Mouse (Mus musculus): ENCODE results near the gene Sirt2. TPM values are rescaled to one million over a fixed set of nuclear protein-coding genes. Genes with fewer than 3 reads are reported as not detected.
A peak's percentile ranks its signal among the peaks of the same experiment; 100 is the strongest.

The Sirt2 gene
- total and polyA plus RNA-seq, 2 experiments: 15.1 to 52.9 TPM

- no peak for DNase-seq (ENCODE audit: extremely low read depth, low read depth, low spot score)
- no peak overlapping the region for H3K27ac ChIP-seq (replicated peaks; ENCODE audit: insufficient read depth, low read depth, low read length)
- H3K36me3 ChIP-seq (ENCODE audit: control insufficient read depth, insufficient read depth, low read length): no peaks in the 10 kb centered on the region
- H3K27me3 ChIP-seq (ENCODE audit: control insufficient read depth, insufficient read depth, low read length): no peaks in the 10 kb centered on the region
- TF ChIP-seq CTCF (IDR thresholded peaks at IDR 0.05; ENCODE audit: low read depth, low read length): no peak
- no peak for TF ChIP-seq POLR2A (IDR thresholded peaks at IDR 0.05; ENCODE audit: extremely low read depth, insufficient read depth, low read length)
- H3K79me2 ChIP-seq (ENCODE audit: control insufficient read depth, insufficient read depth, low read length): no peaks in the 10 kb centered on the region
- H3K4me1 ChIP-seq (ENCODE audit: control insufficient read depth, insufficient read depth, low read length): peaks cover 4% of the 10 kb centered on the region; the same call in 1 of the 2 replicates
- no peak overlapping the region; the same call in 1 of the 2 replicates for H3K4me3 ChIP-seq (ENCODE audit: insufficient read depth, low read depth, low read length)
- 34% methylated on average over 11 of the region's 11 CpGs for WGBS
- peak overlapping the region; percentile 44 for H3K9ac ChIP-seq (ENCODE audit: low read depth, low read length)
Observed at GRCm38 (mm10) chr7:28733211-28733610, 33.3 kb upstream of the Sirt2 start.

- H3K79me2 ChIP-seq (ENCODE audit: control insufficient read depth, insufficient read depth, low read length): no peaks in the 10 kb centered on the region
- H3K9ac ChIP-seq (ENCODE audit: low read depth, low read length): no peak overlapping the region
- TF ChIP-seq CTCF (IDR thresholded peaks at IDR 0.05; ENCODE audit: low read depth, low read length) (no peak), POLR2A (IDR thresholded peaks at IDR 0.05; ENCODE audit: extremely low read depth, insufficient read depth, low read length) (no peak)
- H3K27ac ChIP-seq (replicated peaks; ENCODE audit: insufficient read depth, low read depth, low read length): no peak overlapping the region
- 85% methylated on average over 6 of the region's 6 CpGs for WGBS
- no peaks in the 10 kb centered on the region for H3K36me3 ChIP-seq (ENCODE audit: control insufficient read depth, insufficient read depth, low read length)
- no peak for DNase-seq (ENCODE audit: extremely low read depth, low read depth, low spot score)
- H3K27me3 ChIP-seq (ENCODE audit: control insufficient read depth, insufficient read depth, low read length): no peaks in the 10 kb centered on the region
- peaks cover 4% of the 10 kb centered on the region for H3K4me1 ChIP-seq (ENCODE audit: control insufficient read depth, insufficient read depth, low read length)
- H3K4me3 ChIP-seq (ENCODE audit: insufficient read depth, low read depth, low read length): no peak overlapping the region
Observed at GRCm38 (mm10) chr7:28735701-28736100, 30.8 kb upstream of the Sirt2 start.

GRCm38 (mm10) chr7:28739829-28740228, 26.7 kb upstream of the Sirt2 start:
- Histone ChIP-seq H3K27me3 (ENCODE audit: control insufficient read depth, insufficient read depth, low read length) (no peaks in the 10 kb centered on the region), H3K9ac (ENCODE audit: low read depth, low read length) (no peak overlapping the region), H3K79me2 (ENCODE audit: control insufficient read depth, insufficient read depth, low read length) (no peaks in the 10 kb centered on the region), H3K4me1 (ENCODE audit: control insufficient read depth, insufficient read depth, low read length) (peaks cover 4% of the 10 kb centered on the region), H3K4me3 (ENCODE audit: insufficient read depth, low read depth, low read length) (no peak overlapping the region), H3K27ac (replicated peaks; ENCODE audit: insufficient read depth, low read depth, low read length) (no peak overlapping the region), H3K36me3 (ENCODE audit: control insufficient read depth, insufficient read depth, low read length) (no peaks in the 10 kb centered on the region)
- DNase-seq (ENCODE audit: extremely low read depth, low read depth, low spot score): no peak
- TF ChIP-seq CTCF (IDR thresholded peaks at IDR 0.05; ENCODE audit: low read depth, low read length) (no peak), POLR2A (IDR thresholded peaks at IDR 0.05; ENCODE audit: extremely low read depth, insufficient read depth, low read length) (no peak)
- 96% methylated on average over 21 of the region's 21 CpGs for WGBS

GRCm38 (mm10) chr7:28740949-28741348, 25.6 kb upstream of the Sirt2 start:
- no peaks in the 10 kb centered on the region for H3K79me2 ChIP-seq (ENCODE audit: control insufficient read depth, insufficient read depth, low read length)
- WGBS: 15% methylated on average over 9 of the region's 9 CpGs

GRCm38 (mm10) chr7:28741368-28741708, 25.2 kb upstream of the Sirt2 start:
- Histone ChIP-seq H3K4me1 (ENCODE audit: control insufficient read depth, insufficient read depth, low read length) (peaks cover 4% of the 10 kb centered on the region), H3K4me3 (ENCODE audit: insufficient read depth, low read depth, low read length) (peak overlapping the region; percentile 82), H3K36me3 (ENCODE audit: control insufficient read depth, insufficient read depth, low read length) (no peaks in the 10 kb centered on the region), H3K27ac (replicated peaks; ENCODE audit: insufficient read depth, low read depth, low read length) (peak overlapping the region; percentile 67), H3K79me2 (ENCODE audit: control insufficient read depth, insufficient read depth, low read length) (no peaks in the 10 kb centered on the region), H3K9ac (ENCODE audit: low read depth, low read length) (peak overlapping the region; percentile 85), H3K27me3 (ENCODE audit: control insufficient read depth, insufficient read depth, low read length) (no peaks in the 10 kb centered on the region)
- no peak for DNase-seq (ENCODE audit: extremely low read depth, low read depth, low spot score)
- TF ChIP-seq POLR2A (IDR thresholded peaks at IDR 0.05; ENCODE audit: extremely low read depth, insufficient read depth, low read length) (no peak), CTCF (IDR thresholded peaks at IDR 0.05; ENCODE audit: low read depth, low read length) (no peak)
- under 1% methylated on average over 13 of the region's 13 CpGs for WGBS

More at GRCm38 (mm10) chr7:28740949-28741348, 25.6 kb upstream of the Sirt2 start:
- Histone ChIP-seq H3K9ac (ENCODE audit: low read depth, low read length) (peak overlapping the region; percentile 85), H3K36me3 (ENCODE audit: control insufficient read depth, insufficient read depth, low read length) (no peaks in the 10 kb centered on the region), H3K27me3 (ENCODE audit: control insufficient read depth, insufficient read depth, low read length) (no peaks in the 10 kb centered on the region), H3K4me3 (ENCODE audit: insufficient read depth, low read depth, low read length) (peak overlapping the region; percentile 82), H3K4me1 (ENCODE audit: control insufficient read depth, insufficient read depth, low read length) (peaks cover 4% of the 10 kb centered on the region), H3K27ac (replicated peaks; ENCODE audit: insufficient read depth, low read depth, low read length) (peak overlapping the region; percentile 67)
- no peak for TF ChIP-seq POLR2A (IDR thresholded peaks at IDR 0.05; ENCODE audit: extremely low read depth, insufficient read depth, low read length)
- no peak for TF ChIP-seq CTCF (IDR thresholded peaks at IDR 0.05; ENCODE audit: low read depth, low read length)
- peak; percentile 40 for DNase-seq (ENCODE audit: extremely low read depth, low read depth, low spot score)

- Histone ChIP-seq H3K79me2 (ENCODE audit: control insufficient read depth, insufficient read depth, low read length) (no peaks in the 10 kb centered on the region), H3K27ac (replicated peaks; ENCODE audit: insufficient read depth, low read depth, low read length) (peak within 1 kb of the TSS; percentile 88), H3K4me3 (ENCODE audit: insufficient read depth, low read depth, low read length) (peak within 1 kb of the TSS; percentile 82), H3K9ac (ENCODE audit: low read depth, low read length) (peak within 1 kb of the TSS; percentile 85), H3K27me3 (ENCODE audit: control insufficient read depth, insufficient read depth, low read length) (no peaks in the 10 kb centered on the region), H3K4me1 (ENCODE audit: control insufficient read depth, insufficient read depth, low read length) (peaks cover 4% of the 10 kb centered on the region), H3K36me3 (ENCODE audit: control insufficient read depth, insufficient read depth, low read length) (no peaks in the 10 kb centered on the region)
- DNase-seq (ENCODE audit: extremely low read depth, low read depth, low spot score): peak; percentile 96
- WGBS: under 1% methylated on average over 39 of the region's 39 CpGs
- peak; percentile 84 for TF ChIP-seq CTCF (IDR thresholded peaks at IDR 0.05; ENCODE audit: low read depth, low read length)
- TF ChIP-seq POLR2A (IDR thresholded peaks at IDR 0.05; ENCODE audit: extremely low read depth, insufficient read depth, low read length): peak; percentile 62; the same call in 1 of the 2 replicates
Observed at GRCm38 (mm10) chr7:28741709-28742438, 24.7 kb upstream of the Sirt2 start, which contains the start of the genes Mrps12 and Sars2. TSS of gene Mrps12 (minus strand) at chr7:28741820. TSS of gene Sars2 (plus strand) at chr7:28741992.
